Mouse (Mus musculus) lung, adult 2 months (tissue): ENCODE results near the gene Spata48. TPM values are rescaled to one million over a fixed set of nuclear protein-coding genes. Genes with fewer than 3 reads are reported as not detected.

Source experiments
- DNase-seq: peaks from one replicate; pipeline ENCODE4 v3.0.0; 2022
- H3K4me1 ChIP-seq: fragments of 200-500 bp; 2 replicates; pipeline ENCODE4 v1.6.1; 2011; ENCODE audit warnings: low read length; ENCODE audit not compliant: control insufficient read depth, insufficient read depth
- H3K4me3 ChIP-seq: fragments of 200-500 bp; replicated peaks from 2 replicates; pipeline ENCODE3; 2011; ENCODE audit warnings: low read depth, mild to moderate bottlenecking, control low read depth, low read length; ENCODE audit errors: extremely low read depth
- CTCF ChIP-seq: fragments of 200-500 bp; IDR thresholded peaks from 2 replicates; pipeline ENCODE4 v1.5.1; 2011; ENCODE audit warnings: mild to moderate bottlenecking, low read length, control low read depth; ENCODE audit not compliant: insufficient read depth
- POLR2A ChIP-seq: fragments of 200-500 bp; IDR thresholded peaks from 2 replicates; pipeline ENCODE4 v1.6.1; 2011; ENCODE audit warnings: low read depth, mild to moderate bottlenecking, control low read depth, low read length, borderline replicate concordance; ENCODE audit errors: extremely low read depth
- WGBS: fragments of 180-500 bp; shearing (Covaris S2); methylation state at CpG from one replicate; pipeline ENCODE4 v1.1.7; 2018; 5-methylcytosine and 5-hydroxymethylcytosine counted together
- polyA plus RNA-seq: library from polyadenylated mRNA; depleted of rRNA; stranded (reverse); fragments of >200 nt; gene quantifications from 2 replicates; pipeline ENCODE4 v1.2.3, GENCODE M21; 2012

Spata48 gene
- polyA plus RNA-seq, 1 experiment, result 1.6 TPM

- TF ChIP-seq POLR2A (no peak), CTCF (no peak)
- no peak for DNase-seq
- H3K4me3 ChIP-seq, result no peak overlapping the region
- H3K4me1 ChIP-seq, result no peaks in the 10 kb centered on the region
- WGBS, result 51% methylated on average over 6 of the region's 6 CpGs
Observed at GRCm38 (mm10) chr11:11529165-11529564, 67.3 kb downstream of the Spata48 start.

DNA sequence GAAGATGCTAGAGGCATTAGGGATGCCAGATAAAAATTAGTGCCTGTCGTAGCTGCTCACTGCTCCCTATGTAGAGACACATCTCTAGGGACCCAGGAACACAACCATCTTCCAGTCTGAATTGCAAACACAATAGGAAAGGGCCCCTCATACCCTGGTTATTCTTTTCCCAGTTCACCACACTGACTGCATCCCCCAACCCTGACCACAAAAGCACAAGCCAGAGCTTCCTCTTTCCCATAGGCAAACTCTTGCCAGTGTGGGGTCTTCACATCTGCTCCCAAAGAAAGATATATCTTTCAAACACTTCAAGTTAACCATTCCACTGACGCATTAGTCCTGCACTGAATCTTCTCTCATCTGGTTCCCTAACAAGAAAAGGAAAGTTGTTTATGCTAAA is 68.2 kb downstream of the Spata48 start:
- 71% methylated on average over 2 of the region's 2 CpGs for WGBS
- no peak for DNase-seq
- no peaks in the 10 kb centered on the region for H3K4me1 ChIP-seq
- H3K4me3 ChIP-seq, result no peak overlapping the region
- TF ChIP-seq POLR2A, result no peak
- TF ChIP-seq CTCF, result no peak

- Histone ChIP-seq H3K4me3 (no peak overlapping the region), H3K4me1 (no peaks in the 10 kb centered on the region)
- TF ChIP-seq POLR2A, result no peak
- no peak for TF ChIP-seq CTCF
- DNase-seq, result no peak
- WGBS, result 76% methylated on average over 1 of the region's 1 CpGs
Observed at GRCm38 (mm10) chr11:11536295-11536694, 74.4 kb downstream of the Spata48 start.

DNA sequence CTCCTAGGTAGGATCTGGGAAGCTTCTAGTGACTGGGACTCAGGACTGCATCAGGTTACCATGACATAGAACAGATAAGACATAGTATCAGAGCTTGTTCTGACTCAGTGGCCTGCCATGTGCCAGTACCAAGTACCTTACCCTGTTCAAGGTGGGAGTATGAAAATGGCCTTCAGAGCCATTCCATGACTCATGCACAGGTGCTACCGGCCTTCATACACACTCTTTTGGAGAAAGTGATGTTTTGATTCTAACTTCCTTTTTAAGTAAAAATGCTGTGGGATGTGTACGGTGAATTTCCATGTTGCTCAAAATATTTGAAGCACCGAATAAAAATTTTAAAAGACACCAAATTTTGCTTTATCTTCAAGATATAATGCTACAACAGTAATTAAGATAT is 84.1 kb downstream of the Spata48 start:
- no peak for TF ChIP-seq CTCF
- no peak for TF ChIP-seq POLR2A
- 71% methylated on average over 3 of the region's 3 CpGs for WGBS
- Histone ChIP-seq H3K4me1 (no peaks in the 10 kb centered on the region), H3K4me3 (no peak overlapping the region)
- no peak for DNase-seq

DNA sequence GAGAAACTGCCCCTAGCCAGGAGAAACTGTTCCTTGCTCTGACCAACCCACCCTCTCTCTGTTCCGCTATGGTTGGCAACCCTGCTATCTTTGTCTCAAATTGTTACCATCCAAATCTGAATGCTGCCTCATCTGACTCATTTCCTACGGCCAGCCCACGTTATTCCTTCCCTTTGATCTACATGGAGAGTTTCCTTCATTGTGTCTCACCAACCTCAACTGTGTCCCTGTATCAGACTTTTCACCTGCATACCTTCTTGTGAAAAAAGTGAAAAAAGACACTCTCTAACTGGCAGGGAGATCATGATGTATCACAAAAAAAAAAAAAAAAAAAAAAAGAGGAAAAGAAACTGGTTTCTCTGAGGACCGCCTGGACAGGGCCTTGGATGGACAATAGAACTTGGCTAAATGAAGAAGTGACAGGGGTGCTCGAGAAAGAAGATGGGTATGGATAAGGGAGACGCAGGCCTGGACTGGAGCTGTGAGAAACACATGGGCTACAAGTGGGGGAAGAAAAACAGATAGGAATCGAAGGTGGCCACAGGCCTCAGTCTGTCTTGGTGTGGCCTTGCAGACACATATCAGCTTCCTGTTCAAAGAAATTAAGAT is 85.1 kb downstream of the Spata48 start:
- DNase-seq, result no peak
- H3K4me3 ChIP-seq, result no peak overlapping the region
- TF ChIP-seq CTCF (no peak), POLR2A (no peak)
- no peaks in the 10 kb centered on the region for H3K4me1 ChIP-seq
- 67% methylated on average over 7 of the region's 7 CpGs for WGBS

DNA sequence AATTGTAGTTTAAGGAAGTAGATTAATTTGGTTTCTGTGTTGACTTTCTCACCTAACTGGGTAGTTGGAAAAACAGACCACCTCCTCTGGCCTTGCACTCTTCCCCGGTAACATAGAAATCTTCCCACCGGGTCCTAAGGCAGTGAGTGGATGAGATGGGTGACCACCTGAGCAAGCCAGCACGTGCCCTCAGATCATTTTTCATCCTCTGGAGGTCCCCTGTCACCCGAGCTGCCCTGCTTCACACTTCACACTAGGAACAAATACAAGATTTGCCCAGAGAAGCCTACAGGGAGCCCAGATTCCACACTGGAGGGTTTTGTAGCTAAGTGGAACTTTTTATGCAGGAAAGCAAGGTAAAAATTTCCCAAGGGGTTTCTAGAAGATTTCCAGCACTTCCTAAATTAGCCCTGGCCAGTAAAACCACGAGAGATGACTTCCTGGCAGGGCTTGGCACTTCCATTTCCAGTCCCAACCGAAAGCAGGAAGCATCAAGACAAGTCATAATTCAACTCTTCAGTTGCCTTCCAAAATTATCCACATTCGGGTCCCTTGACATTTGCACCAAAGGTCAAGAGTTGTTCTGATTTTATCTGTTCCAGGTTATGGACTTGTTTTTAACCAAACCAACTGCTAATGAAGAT is 85.8 kb downstream of the Spata48 start:
- H3K4me3 ChIP-seq, result no peak overlapping the region
- no peak for TF ChIP-seq POLR2A
- TF ChIP-seq CTCF, result no peak
- WGBS, result 42% methylated on average over 7 of the region's 7 CpGs
- DNase-seq, result no peak
- no peaks in the 10 kb centered on the region for H3K4me1 ChIP-seq

- WGBS, result 62% methylated on average over 8 of the region's 8 CpGs
- TF ChIP-seq CTCF (no peak), POLR2A (no peak)
- Histone ChIP-seq H3K4me1 (no peaks in the 10 kb centered on the region), H3K4me3 (no peak overlapping the region)
- no peak for DNase-seq
Observed at GRCm38 (mm10) chr11:11555563-11555962, 93.7 kb downstream of the Spata48 start.

DNA sequence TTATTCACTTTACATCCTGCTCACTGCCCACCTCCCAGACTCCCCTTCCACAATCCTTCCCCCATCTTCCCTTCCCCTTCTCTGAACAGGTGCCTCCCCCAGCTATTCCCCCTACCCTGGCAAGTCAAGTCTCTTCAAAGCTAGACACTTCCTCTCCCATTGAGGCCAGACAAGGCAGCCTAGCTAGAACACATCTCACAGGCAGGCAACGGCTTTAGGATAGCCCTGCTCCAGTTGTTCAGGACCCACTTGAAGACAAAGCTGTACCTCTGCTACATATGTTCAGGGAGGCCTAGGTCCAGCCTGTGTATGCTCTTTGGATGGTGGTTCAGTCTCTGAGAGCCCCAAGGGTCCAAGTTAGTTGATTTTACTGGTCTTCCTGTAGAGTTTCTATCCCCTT is 94.3 kb downstream of the Spata48 start:
- WGBS, result 78% methylated on average over 1 of the region's 1 CpGs
- TF ChIP-seq POLR2A (no peak), CTCF (no peak)
- no peak for DNase-seq
- Histone ChIP-seq H3K4me1 (no peaks in the 10 kb centered on the region), H3K4me3 (no peak overlapping the region)

GRCm38 (mm10) chr11:11557173-11557967 is 95.5 kb downstream of the Spata48 start:
- H3K4me3 ChIP-seq, result no peak overlapping the region
- WGBS, result 30% methylated on average over 11 of the region's 11 CpGs
- peak; percentile 49 for DNase-seq
- no peaks in the 10 kb centered on the region for H3K4me1 ChIP-seq
- TF ChIP-seq CTCF (peak; percentile 81), POLR2A (no peak)

GRCm38 (mm10) chr11:11558662-11559061 is 96.8 kb downstream of the Spata48 start:
- TF ChIP-seq CTCF (no peak), POLR2A (no peak)
- DNase-seq, result no peak
- 43% methylated on average over 3 of the region's 3 CpGs for WGBS
- no peaks in the 10 kb centered on the region for H3K4me1 ChIP-seq
- no peak overlapping the region for H3K4me3 ChIP-seq
